Mouse (Mus musculus) induced T-regulatory cell, adult 2 months (primary cell): Measurements from ENCODE around the gene Gucd1.
A peak's percentile ranks its signal among the peaks of the same experiment; 100 is the strongest.
"Not testable (repeated sequence)": the region's sequence is repeated elsewhere in the genome, so short reads cannot be mapped to it uniquely, and the experiment has no call there.

Source experiments
- DNase-seq: peaks from one replicate; pipeline ENCODE4 v3.0.0-alpha.2; 2012; ENCODE audit warnings: low read depth

Gene Gucd1

DNA sequence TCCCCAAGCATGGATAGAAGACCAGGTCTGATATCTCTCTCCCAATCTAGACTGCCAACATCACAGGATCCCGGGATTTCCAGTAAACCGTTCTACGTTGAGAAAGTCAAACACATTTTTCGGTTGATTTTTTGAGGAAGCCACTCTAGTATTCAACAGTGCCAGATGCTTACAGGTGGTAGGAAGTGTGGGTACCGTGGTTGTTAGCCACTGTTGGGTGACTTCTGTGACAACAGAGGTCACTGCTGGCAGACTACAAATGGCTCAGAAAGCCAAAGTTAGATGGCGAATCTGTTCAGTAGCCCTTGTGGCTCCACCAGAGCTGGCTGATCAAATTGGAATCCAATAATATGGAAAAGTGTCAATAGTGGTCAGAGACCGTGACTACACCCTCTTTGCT is 14.1 kb downstream of the Gucd1 start:
- no peak for DNase-seq

DNA sequence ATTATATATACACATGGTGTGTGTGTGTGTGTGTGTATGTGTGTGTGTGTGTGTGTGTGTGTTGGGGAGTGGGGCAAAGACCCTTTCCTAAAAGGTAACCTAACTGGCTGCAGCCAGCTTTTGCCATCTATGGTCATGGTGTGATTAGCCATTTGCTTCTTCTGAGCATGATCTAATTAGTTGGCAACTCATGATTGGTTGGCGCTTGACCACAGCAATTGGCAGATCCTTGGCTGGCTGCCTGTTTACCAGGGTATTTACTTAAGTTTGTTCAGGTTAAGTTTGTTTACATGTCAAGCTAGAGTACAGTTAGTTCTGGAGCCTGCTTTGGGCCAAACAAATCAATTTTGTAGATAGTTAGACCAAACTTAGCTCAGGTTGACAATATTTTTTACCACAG is 16.1 kb downstream of the Gucd1 start:
- DNase-seq = no peak

DNA sequence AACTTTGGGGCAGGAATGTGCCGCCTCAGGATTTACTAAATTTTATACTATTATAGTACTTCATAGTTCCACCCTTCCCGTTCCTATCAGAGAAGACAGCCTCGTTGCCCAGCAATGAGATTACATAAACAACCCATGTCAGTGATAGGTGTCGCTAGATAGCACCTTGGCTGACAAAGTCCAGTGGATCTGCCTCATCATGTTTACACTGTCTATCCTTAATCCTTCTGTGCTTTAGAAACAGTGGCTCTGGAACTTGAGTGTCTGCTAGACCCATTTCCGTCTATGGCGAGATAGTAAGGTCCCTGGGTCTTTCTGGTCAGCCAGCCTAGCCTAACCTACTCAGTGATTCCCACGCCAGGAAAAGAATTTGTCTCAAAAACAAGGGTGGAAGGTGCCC is 17.4 kb downstream of the Gucd1 start:
- no peak for DNase-seq

DNA sequence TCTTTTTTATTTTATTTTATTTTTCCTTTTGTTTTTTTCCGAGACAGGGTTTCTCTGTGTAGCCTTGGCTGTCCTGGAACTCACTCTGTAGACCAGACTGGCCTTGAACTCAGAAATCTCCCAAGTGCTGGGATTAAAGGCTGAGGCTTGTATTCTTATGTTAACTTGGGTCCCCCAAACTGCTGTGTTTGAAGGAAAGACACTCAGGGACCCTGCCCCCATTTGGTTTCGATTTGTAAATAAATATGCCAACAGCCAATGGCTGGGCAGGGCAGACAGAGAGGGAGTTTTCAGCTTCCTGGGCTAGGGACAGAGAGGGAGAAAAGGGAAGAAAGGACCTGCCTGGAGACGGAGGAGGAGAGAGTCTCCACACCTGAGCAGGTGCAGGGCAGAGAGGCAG is 18.0 kb downstream of the Gucd1 start:
- no peak for DNase-seq

DNA sequence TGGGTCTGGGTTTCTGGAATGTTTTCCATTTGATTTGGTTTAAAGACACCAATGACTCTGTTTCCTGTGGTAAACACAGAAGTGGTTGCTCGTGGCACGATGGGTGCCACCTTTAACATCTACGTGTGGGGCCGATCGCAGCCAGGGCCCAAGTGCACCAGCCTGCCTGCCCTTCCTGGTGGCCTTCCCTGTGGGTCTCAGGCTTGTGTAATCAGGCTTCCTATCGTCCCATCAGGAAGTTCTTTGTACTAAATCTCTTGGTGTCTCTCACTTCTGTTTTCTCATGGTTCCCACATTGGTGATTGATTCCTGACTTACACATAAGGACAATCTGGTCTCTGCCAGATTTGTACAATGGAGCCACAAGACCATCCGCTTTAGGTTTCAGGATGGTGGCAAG is 18.6 kb downstream of the Gucd1 start:
- not testable (repeated sequence) for DNase-seq

DNA sequence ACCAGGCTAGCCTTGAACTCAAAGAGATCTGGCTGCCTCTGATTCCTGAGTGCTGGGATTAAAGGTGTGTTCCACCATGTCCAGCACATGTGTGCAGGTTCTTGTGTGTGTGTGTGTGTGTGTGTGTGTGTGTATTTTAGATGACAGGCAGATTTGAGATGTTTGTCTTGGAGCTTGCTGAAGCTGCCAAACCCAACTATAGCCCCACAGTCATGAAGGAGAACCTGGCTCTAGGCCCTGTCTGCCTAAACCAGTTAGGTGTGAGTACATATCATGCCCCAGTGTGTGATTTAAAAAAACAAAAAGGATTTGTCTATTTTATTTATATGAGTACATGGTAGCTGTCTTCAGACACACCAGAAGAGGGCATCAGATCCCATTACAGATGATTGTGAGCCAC is 21.9 kb downstream of the Gucd1 start:
- no peak for DNase-seq

DNA sequence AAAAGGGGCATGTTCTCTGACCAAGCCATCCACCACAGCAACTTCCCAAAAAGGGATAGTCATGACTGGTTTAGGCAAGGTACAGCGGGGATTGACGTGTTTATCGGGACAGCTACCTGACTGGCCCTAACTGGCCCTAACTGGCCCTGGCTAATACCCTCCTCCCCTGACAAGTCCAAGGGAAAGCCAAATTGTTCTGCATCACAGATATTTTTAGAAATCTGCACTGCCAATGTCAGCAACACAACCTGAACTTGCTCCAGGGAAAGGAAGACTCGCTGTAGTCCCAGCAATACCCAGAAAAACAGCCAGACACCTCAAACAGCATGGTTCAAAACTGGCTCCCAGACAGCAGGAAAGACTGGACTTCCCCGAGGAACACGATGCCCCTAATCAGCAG is 22.5 kb downstream of the Gucd1 start:
- no peak for DNase-seq

DNA sequence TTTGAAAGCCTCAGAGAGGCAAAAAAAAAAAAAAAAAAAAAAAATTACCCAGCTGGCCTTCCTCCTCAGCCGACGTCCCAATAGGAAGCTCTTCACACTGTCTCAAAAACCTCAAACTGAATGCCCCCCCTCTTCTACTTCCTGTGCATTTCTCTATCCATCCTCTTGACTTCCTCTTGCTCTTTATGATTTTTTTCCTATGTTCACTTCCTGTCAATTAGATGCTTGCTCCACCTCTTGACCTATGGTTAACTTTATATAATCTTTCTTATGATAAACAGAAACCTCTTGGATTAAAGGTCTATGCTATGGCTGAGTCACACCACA is 25.9 kb downstream of the Gucd1 start:
- peak; percentile 63 for DNase-seq

DNA sequence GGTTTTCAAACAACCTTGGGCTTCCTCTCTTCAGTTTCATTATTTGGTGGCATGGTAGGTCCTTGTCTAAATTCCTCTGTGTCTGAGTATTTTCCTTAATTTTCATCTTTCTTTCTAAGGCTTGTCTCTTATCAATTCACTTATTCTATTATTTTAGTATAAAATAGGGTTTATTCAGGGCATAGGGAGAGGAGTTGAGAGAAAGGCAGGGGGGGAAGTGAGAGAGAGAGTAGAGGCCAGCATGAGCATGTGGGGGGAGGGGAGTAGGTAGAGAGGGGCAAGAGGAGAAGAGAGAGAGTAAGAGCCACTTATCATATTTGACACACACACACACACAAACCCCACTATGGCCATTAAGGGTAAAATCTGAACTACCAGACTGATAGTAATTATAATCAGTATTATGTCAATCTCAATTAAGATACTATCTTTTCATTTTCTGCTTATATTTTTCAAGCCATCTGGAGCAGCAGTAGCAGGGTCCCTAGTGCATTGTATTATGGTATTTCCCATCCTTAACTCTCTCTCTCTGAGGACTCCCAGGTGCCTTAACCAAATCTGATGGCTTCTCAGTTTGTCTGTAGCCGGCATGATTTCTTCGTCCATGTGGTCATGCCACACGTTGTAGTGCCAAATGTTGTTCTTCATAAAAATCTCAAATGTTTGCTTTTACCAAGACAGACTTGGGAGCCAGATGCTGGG is 26.4 kb downstream of the Gucd1 start:
- no peak for DNase-seq

DNA sequence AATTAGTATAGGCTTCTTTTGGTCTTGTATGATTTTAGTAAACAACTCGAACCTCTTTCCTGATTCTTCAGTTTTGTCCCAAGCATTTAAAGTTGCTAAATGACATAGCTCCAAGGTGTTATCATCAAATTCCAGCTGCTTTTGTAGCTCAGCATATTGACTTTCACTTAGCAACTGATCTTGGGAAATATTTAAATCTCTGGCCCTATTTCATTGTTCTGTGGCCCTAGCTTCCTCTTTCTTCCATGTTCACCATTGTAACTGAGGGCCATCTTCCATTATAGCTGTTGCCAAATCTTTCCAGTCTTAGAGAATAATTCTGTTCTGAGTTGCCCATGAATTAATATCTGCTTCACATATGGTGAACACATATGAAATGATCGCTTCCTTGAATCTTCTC is 27.0 kb downstream of the Gucd1 start:
- DNase-seq = no peak

DNA sequence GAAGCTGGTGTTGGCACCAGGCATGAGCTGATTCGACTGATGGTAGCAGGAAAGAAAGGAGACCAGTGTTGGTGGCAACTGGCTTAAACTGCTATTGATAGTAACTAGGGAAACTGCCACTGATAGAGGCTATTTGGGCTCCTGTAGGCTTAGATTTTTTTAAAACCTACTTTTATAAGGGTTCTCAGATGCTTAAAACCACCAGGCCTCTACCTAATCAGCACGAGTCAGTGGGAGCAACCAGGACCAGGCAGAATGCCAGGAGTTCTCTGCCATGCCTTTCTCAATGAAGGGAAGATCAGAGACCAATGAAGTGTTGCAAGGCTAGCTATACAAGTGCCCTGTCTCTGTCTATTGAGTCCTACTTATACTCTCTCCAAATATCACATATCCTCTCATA is 28.2 kb downstream of the Gucd1 start:
- DNase-seq = no peak

DNA sequence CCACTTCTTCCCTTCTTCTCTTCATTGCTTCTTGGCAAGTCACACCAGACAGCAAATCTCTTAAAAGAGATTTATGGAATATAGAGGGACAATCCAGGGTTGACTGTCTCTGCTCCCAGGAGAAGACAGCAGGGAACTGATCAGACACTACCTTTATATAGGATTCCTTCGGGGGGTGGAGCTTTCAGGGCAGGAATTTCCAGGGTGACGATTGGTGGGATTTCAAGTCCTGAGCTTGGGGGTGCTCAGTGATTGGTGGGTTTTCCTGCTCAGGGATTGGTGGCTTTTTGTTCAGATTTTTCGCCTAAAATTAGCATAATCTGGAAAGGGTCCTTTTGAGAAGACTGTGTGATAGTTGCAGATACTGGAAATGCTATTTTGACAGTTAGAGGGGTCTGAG is 30.6 kb downstream of the Gucd1 start:
- no peak for DNase-seq

DNA sequence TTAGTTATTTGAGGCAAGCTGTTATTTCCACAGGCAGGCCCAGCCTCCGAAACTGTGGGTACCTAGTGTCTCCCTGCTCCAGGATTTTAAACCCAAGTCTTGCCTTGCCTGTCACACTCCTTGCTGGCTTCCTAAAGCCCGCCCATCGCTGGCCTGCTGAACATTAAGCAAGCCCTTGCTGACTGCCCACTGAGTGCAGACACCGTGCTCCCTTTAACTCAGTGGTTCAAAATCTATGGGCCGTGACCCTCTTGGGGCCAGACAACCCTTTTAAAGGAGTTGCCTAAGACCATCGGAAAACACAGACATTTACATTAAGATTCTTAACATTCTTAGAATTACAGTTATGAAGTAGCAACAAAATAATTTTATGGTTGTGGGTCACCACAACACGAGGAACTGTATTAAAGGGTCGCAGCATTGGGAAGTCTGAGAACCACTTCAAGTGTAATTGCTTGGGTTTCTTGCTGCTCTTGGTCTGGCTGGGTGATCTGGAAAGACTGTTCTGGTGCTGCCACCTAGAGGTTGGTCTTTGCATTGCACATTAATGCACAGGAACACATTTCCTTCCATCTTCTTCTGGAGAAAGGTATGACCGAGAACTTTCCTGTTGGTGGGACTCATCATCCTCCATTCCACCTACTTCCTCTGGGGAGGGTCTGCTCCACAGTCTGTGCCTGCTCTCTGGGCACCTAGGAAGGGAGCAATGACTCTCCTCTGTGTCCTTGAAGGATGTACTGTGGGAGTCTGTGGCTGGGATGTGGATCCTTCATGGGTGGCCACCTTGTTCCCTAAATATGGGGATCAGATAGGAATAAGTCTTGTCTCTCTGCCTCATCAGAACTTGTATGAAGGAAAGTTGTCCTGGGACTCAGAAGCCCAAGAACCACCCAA is 31.4 kb downstream of the Gucd1 start:
- peak; percentile 87 for DNase-seq

DNA sequence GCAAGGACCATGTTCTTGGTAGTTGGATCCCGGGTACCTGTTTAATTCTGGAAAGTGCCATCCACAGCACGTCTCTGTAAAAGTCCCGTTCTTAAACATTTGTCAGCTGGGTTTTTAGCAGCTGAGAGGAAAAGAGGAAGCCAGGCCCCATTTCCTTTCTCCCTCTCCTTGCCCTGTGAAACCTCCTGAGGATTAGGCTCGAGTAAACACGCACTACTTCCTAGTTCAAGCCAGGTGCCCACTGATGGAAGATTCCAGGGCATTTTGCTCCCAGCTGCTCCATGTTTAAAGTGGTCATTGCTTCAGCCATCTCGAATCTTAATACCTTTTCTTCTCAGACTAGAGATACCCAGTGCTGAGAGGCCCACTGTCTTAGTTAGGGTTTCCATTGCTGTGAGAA is 33.0 kb downstream of the Gucd1 start:
- no peak for DNase-seq

DNA sequence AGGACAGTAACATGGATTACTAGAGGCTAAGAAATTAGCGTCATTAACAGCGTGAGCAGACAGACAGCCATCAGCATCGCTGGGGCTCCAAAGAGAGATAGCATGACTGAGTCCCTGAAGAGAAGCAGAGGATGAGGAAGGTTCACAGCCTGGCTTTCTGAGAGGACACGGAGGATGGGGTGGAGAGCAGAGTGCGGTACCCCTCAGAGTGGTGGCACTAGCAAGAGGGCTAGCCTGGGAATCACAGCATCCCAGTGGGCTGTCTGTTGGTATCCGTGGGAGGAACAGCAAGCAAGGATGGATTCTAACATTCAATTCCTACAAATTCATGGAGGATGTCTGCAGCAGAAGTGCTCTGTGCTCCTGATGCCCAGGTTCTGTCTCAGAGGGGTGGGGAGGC is 33.7 kb downstream of the Gucd1 start:
- no peak for DNase-seq

DNA sequence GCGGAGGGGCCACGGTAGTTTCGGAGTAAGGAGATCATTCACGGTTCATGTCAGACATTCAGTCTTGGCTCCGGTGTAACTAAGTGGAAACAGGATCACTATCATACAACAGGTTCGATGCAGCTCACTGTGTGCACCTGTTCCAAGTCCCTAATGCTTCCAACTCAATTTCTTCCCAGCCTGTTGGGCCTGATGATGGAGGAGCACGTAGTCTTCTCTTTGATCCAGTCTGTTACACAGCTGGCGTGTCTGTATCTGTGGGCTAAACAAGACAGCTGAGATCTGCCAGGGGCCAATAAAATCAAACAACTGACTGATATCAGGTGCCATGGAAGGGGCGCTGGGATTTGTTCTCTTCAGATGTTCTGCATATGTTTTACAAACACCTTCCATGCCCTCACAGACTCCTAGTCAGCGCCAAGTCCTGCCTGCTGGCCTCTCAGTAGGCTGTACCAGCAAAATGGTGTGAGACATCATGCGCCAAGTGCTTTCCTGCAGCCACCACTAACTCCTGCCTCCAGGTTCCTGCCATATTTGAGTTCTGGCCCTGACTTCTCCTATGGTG is 34.8 kb downstream of the Gucd1 start:
- no peak for DNase-seq

DNA sequence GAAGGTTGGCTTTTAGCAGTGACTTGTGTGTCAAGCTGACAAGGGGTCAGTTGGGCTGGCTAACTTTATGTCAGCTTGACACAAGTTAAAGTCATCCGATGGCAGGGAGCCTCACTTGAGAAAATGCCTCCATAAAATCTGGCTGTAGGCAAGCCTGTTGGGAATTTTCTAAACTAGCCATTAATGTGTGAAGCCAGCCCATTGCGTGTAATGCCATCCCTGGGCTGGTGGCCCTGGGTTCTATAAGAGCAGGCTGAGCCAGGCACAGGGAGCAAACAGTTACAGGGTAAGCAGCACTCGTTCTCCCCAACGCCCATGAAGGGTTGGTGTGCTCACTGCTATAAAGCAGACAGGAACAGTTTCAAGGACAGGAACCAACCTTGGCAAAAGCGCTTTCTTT is 35.5 kb downstream of the Gucd1 start:
- DNase-seq = no peak

DNA sequence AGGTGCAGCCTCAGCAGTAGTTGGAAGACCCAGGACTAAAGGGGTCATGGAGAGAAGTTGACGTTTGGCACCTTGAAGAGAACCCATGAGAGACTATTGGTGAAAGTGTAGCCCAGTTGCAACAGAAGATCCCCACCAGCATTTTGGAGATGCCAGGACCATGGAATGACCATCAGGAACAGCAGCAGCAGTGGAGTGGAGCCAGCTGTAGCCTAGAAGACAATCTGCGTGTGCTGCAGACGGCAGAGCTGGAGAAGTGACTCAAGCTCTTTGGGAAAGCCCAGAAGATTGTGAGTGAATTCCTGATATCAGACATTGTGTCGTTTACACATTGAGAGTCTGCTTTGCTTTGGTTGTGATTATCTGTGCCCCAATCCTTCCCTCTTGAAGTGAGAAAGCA is 36.1 kb downstream of the Gucd1 start:
- no peak for DNase-seq

DNA sequence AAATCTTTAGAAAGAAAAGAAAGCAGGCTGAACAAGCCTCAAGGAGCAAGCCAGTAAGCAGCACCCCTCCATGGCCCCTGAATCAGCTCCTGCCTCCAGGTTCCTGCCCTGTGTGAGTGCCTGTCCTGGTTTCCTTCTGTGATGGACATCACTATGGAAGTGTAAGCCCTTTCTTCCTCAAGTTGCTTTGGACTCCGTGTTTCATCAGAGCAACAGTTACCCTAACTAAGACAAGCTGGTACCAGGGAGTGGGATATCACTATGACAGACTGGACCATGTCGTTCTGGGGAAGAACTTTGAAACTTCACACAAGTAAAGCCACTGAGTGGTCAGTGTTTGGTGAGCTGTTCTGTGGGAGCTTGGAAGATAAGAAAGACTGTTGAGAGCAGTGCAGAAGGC is 37.8 kb downstream of the Gucd1 start:
- DNase-seq = no peak

DNA sequence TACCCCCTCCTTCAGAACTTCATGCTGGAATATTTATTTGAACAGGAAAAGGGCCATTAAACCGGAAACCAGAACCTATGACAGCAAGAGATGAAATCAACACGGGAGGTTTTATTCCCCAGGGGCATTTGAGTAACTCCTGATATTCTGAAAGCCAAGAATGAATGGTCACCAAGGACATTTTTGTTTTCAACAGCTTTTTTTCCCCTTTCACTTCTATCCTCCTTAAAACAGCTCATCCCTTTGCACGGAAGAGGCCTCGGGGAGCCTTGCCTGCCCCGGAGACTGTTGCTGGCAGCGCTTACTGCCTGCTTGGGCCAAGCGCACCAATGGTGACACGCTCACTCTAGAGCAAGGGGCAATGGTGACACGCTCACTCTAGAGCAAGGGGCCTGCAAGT is 40.7 kb downstream of the Gucd1 start:
- no peak for DNase-seq

DNA sequence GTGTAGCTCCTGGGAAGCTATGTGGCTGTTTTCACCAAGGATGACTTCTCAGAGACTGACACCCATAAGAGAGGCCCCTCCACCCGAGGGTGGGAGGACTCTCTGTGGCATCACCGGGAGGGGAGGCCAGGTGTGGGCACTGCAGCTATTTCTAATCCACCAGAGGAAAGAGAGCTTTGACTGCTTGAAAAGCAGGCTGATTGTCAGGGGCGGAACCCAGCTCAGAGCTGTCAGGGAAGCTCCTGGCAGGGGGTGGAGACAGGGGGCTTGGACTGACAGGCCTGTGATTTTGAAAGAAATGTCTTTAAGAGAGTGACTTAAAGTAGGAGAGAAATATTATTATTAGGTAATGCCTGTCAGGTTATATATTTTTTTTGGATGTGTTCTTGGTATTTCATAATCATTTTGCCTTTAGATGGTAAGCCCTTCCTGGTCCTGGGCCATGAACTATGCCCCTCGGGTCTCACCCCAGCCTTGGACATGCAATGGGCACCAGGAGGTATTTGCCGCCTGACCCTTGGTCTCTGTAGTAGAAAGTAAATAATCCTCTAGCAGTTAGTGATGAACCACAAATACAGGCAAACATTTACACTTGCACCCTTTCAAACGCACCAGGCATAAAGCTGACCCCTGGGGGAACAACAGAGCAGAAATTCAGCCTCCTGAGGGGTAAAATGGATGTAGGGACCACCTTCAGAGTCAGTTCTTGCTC is 42.5 kb downstream of the Gucd1 start:
- DNase-seq = not testable (repeated sequence)

DNA sequence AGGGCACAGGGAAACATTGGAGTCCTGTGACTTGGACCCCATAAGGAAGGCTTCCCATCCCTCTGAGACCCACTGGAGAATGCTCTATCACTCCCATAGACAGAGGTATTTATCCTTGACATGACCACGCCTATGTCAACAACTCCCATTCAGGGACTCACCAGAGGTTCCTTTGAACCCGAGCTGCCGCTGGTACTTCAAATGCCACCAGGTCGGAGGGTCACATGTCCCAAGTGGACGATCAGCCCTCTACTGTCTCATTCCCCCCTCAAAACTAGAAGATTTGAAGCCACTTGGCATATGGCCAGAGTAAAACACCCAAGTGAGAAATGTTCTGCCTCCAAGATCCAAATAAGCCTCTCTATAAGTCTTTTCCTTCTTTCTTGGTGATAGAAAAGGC is 43.2 kb downstream of the Gucd1 start:
- DNase-seq = no peak

DNA sequence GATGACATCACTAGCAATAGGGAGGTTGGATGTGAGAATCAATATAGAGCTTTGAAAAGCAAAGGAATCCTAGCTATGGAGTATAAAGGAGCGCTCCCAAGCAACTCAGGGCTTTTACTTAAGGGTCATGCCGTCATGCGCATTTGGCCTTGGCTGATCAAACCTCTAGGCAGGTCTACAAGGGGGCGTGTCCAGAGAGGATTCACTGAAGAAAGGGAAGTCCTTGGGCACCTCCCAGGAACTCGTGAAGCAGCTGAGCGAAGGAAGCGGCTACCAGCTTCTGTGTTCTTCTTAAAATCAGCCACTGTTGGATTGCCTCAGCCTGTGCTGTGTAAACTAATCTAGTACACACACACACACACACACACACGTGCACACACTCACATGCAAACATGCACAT is 44.4 kb downstream of the Gucd1 start:
- DNase-seq = no peak
